Mouse (Mus musculus): ENCODE data around the gene Cdc73.

GRCm38 (mm10) chr1:143640650-143641407 is 61.9 kb downstream of the Cdc73 start, which contains the start of gene B3galt2:
- TF ChIP-seq ZNF384 (IDR thresholded peaks at IDR 0.05; ENCODE audit: low read depth, low read length): no peak
- no peak for TF ChIP-seq HCFC1 (IDR thresholded peaks at IDR 0.05; ENCODE audit: borderline replicate concordance, insufficient read depth, low read length)
- no peak for TF ChIP-seq MAFK (IDR thresholded peaks at IDR 0.05; ENCODE audit: insufficient read depth, low read depth, low read length)

Measured in ES-E14 (cell line).